Mouse (Mus musculus) adrenal gland, postnatal 4 days (tissue): Measurements from ENCODE around the gene Itpk1. TPM values are rescaled to one million over a fixed set of nuclear protein-coding genes. Genes with fewer than 3 reads are reported as not detected.
"Not testable (repeated sequence)": the region's sequence is repeated elsewhere in the genome, so short reads cannot be mapped to it uniquely, and the experiment has no call there.

ENCODE experiments used
- DNase-seq, 2 experiments: peaks; one replicate each; pipeline ENCODE4 v3.0.0; 2021 to 2022; ENCODE audit warnings: low spot score in 2 of 2, mixed read lengths in 2 of 2
- total RNA-seq, 2 experiments: library from RNA; stranded (reverse); gene quantifications; 2 replicates each; pipeline ENCODE4 v1.2.3; 2021

Gene Itpk1
- total RNA-seq, 2 experiments from 2014 or later = 46.6 to 57.7 TPM

DNA sequence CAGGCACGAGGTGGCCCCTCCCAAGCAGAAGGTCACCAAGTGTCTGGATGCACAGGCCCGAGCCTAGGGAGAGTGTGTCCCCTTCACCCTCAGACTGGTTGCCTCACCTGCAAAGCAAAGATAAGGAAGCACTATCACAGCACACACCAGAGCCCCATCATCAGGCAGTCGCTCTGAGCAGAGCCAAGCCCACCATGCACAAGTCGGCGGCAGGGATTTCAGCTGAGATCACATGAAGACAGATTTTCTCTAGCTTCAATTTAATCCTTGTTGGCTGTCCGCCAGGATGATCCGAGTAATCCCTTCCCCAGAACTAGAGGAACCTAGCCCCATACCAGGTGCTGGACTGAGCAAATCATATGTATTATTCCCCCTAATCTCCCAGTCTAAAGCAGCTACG is 73.0 kb downstream of the Itpk1 start:
- DNase-seq = no peak

DNA sequence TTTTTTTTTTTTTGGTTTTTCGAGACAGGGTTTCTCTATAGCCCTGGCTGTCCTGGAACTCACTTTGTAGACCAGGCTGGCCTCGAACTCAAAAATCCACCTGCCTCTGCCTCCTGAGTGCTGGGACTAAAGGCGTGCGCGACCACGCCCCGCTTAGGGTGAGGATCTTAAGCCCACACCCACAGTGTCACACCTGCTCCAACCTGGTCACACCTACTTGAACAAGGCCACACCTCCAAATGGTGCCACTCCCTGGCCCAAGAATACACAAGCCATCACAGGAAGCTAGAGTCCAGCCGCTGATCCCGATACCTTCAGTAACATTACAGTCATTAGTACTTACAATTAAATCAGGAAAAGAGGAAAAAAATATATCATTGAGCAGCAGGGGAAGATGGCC is 74.3 kb downstream of the Itpk1 start:
- not testable (repeated sequence) for DNase-seq

DNA sequence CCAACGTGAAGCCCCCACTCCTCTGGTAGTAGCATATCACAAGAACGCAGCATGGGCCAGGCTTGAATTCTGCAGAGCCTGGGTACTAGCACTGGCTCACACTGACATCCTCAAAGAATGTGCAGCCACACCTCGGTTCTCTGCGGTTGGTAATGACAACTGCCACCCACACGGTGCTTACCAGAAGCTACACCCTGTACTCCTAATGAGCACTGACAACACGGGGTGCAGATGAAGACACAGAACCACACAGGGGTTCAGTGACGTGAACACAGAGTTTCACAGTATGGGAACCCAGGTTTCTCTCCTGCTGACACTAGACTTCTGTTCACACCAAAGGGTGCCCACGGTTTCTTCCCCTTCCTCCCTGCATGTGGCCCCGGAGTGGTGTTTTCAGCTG is 76.5 kb downstream of the Itpk1 start:
- no peak for DNase-seq

DNA sequence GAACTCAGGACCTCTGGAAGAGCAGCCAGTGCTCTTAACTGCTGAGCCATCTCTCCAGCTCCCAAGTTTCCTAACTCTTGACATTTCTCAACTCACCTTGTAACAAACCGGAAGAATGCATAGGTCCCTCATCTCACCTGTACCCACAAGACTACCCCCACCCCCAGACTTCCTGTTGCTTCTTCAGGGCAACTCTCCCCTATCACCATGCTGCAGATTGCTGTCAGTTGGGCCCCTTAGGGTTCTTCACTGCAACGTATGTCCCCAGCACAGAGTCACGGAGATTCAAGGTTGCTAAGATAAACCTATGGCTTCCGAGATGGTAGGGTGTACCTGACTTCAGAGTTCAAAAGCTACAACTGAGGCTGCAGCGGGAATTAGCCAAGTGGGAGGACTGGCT is 77.2 kb downstream of the Itpk1 start:
- DNase-seq = no peak

DNA sequence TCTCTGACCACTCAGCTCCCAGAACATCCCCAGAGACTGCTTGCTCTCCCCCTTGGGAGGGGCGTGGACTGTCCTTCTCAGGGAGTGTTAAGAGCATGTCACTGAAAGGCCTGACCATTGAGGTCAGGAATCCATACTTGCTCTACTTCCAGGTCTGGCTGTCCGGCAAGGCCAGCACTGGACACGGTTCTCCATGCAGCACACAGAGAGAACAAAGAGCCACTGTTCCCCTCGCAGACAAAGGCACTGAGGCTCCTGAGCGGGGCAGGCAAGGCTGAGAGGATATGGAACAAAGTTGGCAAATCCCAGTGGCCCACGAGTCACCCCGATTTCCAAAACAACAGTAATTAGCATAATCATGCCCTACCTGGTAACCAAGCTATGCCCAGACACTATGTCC is 77.9 kb downstream of the Itpk1 start:
- DNase-seq = no peak

DNA sequence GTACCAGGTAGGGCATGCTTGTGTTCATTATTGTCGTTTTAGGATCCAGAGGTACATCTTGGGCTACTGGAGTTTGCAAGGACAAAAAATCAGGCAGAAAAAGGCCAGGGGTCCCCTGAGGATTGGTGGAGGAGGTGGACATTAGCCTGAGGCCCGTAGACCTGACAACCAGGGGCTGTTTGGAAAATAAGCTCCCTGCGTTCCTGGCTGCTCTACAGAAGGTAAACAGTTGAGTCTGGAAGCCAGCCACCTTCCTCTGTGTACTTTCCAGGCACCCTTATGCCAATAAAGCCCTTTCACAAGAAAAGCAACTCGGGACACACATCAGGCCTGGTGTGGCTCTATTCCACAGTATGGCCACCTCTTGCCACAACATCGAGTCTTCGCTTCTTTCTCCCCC is 79.0 kb downstream of the Itpk1 start:
- no peak for DNase-seq

DNA sequence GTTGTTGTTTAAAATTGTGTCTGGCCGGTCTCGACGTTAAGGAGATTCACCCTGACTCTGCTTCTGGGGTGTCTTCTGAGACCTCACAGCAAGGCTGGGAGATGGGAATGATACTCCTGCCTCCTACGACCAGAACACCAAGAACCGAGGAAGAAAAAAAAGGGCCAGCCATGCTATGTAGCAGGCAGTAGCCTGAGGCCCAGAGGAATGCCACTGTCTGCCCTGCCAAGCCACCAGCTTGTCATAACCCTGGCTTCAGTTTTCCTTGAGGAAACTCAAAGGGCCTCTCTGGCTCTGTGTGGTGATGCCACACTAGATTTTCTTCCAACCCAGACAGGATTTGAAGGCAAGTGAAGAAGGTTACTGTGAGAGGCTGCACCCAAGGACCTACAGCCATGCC is 79.6 kb downstream of the Itpk1 start:
- DNase-seq = no peak

- DNase-seq = no peak
Measured at GRCm38 (mm10) chr12:102623827-102624226, 80.9 kb downstream of the Itpk1 start.

GRCm38 (mm10) chr12:102622302-102622842 is 82.4 kb downstream of the Itpk1 start:
- DNase-seq = no peak

DNA sequence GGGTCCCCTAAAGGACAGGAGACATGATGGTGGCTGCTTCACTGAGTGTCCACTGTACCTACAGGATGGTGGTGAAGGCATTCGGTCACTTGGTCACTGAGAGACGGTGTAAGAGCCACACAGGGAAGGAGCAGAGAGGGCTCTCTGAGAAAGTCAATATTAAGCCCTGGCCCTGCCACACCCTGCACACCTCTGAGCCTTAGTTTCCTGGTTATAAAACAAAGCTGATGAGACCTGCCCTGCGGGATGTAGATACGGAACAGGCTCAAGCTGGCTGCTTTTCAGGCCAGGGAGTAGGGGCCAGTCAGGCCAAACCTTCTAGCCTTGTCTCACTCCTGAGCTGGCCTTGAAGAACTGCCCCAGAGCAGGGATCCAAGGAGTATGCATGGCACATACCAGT is 82.9 kb downstream of the Itpk1 start:
- DNase-seq = no peak

- no peak for DNase-seq
Measured at GRCm38 (mm10) chr12:102621205-102621604, 83.5 kb downstream of the Itpk1 start.

DNA sequence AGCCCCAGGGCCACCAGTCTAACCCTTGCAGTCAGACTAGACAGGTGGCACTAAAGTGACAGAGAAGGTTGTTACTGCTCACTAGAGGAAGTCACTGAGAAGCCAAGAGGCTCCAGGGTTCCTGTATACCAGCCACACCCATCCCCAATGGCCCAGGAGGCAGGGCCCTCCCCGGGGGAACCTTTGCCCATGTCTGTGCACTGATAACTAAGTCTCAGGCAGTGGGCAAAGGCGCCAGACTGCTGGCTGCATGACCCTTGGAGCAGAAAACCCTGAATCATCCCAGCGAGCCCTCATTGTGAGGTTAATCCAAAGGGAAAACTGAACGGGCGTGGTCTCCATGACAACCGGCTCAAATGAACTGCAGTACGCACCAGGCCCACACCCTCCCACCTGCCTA is 84.8 kb downstream of the Itpk1 start:
- DNase-seq = no peak

DNA sequence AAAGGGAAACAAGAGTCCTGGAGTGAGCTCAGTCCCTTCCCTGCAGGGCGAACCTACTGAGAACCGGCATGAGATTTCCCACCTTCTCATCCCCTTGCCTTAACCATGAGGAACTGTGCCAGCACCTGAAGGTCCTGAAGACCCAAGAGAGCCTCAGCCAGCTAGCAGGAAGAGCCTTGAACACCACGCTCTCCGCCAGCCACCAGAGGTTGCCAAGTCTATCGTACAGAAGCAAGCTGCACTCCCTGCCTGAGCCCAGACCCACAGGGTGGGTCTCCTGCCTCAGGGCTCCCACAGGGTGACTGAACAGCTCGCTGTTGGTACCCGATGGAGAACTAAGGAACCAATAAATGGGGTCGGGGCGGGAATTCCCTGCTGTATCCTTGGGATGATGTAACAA is 86.6 kb downstream of the Itpk1 start:
- no peak for DNase-seq

GRCm38 (mm10) chr12:102616843-102617519 is 87.7 kb downstream of the Itpk1 start:
- no peak for DNase-seq

DNA sequence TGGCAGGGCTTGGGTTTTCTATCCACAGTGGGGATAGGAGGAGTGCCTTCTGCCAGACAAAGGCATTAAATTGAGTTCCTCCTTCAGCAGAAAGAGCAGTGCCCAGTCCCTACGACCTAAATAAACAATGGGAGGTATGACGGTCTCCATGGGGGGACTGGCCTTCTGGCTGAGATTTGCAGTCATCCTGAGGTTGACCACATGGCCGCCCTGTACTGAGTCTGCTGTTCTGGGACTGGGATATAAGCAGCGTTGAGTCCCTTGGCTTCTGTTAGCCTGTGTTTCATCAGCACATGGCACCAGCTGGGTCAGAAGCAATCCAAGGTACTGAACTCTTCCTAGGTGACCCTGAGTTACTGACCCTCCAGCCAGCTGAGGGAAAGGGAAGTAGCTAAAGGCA is 88.5 kb downstream of the Itpk1 start:
- DNase-seq = no peak

DNA sequence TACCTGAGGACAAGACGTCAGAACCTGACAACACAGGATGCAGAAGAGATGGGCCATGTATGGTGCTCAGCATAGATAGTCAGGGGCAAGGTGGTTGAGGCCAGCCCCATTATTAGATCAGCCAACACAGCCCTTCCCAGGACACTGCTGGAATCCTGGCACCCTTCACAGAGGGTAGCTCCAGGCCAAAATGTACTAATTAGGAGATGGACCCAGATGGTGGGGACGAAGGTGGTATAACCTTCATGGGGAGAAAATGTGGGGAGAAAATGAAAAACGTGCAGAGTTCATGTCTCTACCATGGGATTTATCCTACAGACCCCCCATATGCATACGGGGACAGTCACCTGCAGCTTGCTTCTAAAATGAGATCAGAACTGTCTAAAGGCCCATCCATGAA is 91.3 kb downstream of the Itpk1 start:
- DNase-seq = no peak

- DNase-seq = no peak
Measured at GRCm38 (mm10) chr12:102612431-102612830, 92.3 kb downstream of the Itpk1 start.

- no peak for DNase-seq
Measured at GRCm38 (mm10) chr12:102610927-102611326, 93.8 kb downstream of the Itpk1 start.

DNA sequence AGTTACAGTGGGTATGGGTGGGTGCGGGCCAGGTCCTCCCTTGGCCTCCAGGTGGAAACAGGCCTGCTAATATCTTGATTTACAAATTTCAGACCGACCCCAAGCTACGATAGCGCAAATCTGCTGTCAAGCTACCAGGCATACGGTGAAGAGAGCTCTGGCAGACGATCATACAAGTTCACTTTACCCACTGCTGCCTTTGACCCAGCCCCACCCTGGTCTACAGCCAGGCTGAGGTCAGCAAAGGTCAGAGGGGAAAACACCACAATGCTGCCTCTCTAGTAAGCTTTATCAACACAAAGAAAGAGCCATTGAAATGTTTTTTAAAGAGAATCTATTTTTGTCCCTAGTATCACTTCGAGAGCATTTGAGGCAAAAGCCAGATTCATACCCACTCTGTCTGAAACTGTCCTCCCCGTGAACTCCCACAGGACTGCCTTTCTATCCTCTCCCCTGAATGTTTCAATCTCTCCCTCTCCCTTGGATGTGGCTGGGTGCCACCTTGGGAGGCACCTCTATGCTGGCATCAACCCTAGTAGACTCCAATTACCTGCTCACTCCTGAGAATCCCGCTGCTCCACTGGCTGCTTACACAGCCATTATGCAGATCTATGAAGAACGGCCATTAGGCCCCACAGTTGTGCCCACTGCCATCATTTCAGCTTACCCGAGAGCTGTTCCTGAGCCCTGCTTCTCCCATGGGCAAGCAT is 96.8 kb downstream of the Itpk1 start:
- DNase-seq = no peak

- DNase-seq = no peak
Measured at GRCm38 (mm10) chr12:102607066-102607465, 97.7 kb downstream of the Itpk1 start.

DNA sequence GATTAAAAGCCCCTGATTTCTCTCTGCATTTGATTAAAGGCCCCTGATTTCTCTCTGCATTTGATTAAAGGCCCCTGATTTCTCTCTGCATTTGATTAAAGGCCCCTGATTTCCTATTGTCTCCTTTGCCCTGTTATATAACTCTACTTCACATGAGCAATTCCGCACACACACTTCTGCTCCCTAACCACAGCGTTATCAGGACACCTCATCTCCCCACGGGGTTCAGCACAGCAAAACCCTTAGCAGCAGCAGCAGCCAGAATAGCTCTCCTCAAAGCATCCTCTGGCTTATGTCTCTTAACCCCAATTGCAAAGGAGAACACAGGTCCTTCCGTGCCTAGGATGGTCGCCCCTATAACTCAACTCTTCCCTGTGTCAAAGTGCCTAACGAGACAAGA is 99.1 kb downstream of the Itpk1 start:
- no peak for DNase-seq

- no peak for DNase-seq
Measured at GRCm38 (mm10) chr12:102602255-102603041, 102.3 kb downstream of the Itpk1 start.
